25 mouse cellular contexts compared by ENCODE assay signal in genomic region chr11:113736848-113737552, GRCm38 (mm10). TPM values are rescaled to one million over a fixed set of nuclear protein-coding genes. Genes with fewer than 3 reads are reported as not detected.
DNase-seq lines count a peak whose midpoint lies in the region; ATAC-seq and TF ChIP-seq lines count a peak whose summit lies in the region.
"Had no signal": no experiment of that assay in that cellular context is flagged by ENCODE, and none has a peak within 500 bp of the region (broad histone marks: within the 10 kb centered on the region; RNA-seq: fewer than 3 reads in every experiment).

No protein-coding gene starts in this region.

- TF ChIP-seq CTCF in layer of hippocampus, adult 2 months (conservative IDR thresholded peaks at IDR 0.05), result no peak
- no peak for TF ChIP-seq CTCF in MEL (IDR thresholded peaks at IDR 0.05 in 2 of 3, conservative IDR thresholded peaks at IDR 0.05 in 1 of 3; ENCODE audit: control insufficient read depth in 1 of 3, insufficient read depth in 1 of 3, low read depth in 2 of 3, low read length in 3 of 3, poor library complexity in 1 of 3, severe bottlenecking in 1 of 3)

- H3K4me3 ChIP-seq in layer of hippocampus, adult 2 months, result no peak overlapping the region
- no peak overlapping the region for H3K4me3 ChIP-seq in MEL (ENCODE audit: control insufficient read depth in 1 of 2, insufficient read depth in 1 of 2, low read depth in 2 of 2, low read length in 2 of 2)
- no peak overlapping the region for H3K4me3 ChIP-seq in liver, embryonic 16.5 days (ENCODE audit: low read depth, low read length)
- H3K4me3 ChIP-seq: embryonic facial prominence, embryonic 12.5 days; heart, embryonic 10.5 days; hindbrain, embryonic 12.5 days; midbrain, embryonic 15.5 days; neural tube, embryonic 13.5 days had no signal

- ATAC-seq in liver, embryonic 16.5 days (ENCODE audit: low read depth), result 0 out of 2 replicates have a peak, but pooled peaks have one; percentile 27
- ATAC-seq: forebrain, postnatal 0 days; midbrain, embryonic 15.5 days had no signal

- peaks cover 30% of the 10 kb centered on the region for H3K79me2 ChIP-seq in MEL (ENCODE audit: control insufficient read depth, insufficient read depth, low read length, poor library complexity)

- no peak for TF ChIP-seq RAD21 in MEL (IDR thresholded peaks at IDR 0.05; ENCODE audit: low read depth, low read length)

- H3K4me1 ChIP-seq in MEL (ENCODE audit: control insufficient read depth in 1 of 2, insufficient read depth in 2 of 2, low read length in 2 of 2), result peaks cover 0 to 27% of the 10 kb centered on the region in 2 experiments; a peak in 3 of 4 replicates
- H3K4me1 ChIP-seq in liver, embryonic 16.5 days (ENCODE audit: control insufficient read depth, low read depth, low read length), result peaks cover 62% of the 10 kb centered on the region

- no peak overlapping the region for H3K4me2 ChIP-seq in liver, embryonic 16.5 days (ENCODE audit: low read depth, low read length)
- H3K4me2 ChIP-seq: embryonic facial prominence, embryonic 12.5 days; hindbrain, embryonic 12.5 days; midbrain, embryonic 15.5 days; neural tube, embryonic 13.5 days had no signal

- H3K36me3 ChIP-seq in MEL (ENCODE audit: control insufficient read depth in 1 of 2, insufficient read depth in 2 of 2, low read length in 2 of 2), result peaks cover 7 to 13% of the 10 kb centered on the region in 2 experiments; a peak in 3 of 4 replicates
- H3K36me3 ChIP-seq in liver, embryonic 16.5 days (ENCODE audit: control insufficient read depth, insufficient read depth), result no peaks in the 10 kb centered on the region; the same call in 1 of the 2 replicates
- H3K36me3 ChIP-seq: midbrain, embryonic 15.5 days had no signal

- no peaks in the 10 kb centered on the region for H3K27me3 ChIP-seq in MEL (ENCODE audit: control insufficient read depth in 1 of 2, insufficient read depth in 2 of 2, low read length in 2 of 2)
- H3K27me3 ChIP-seq in liver, embryonic 16.5 days (ENCODE audit: control insufficient read depth, insufficient read depth, low read depth, low read length), result no peaks in the 10 kb centered on the region
- H3K27me3 ChIP-seq: embryonic facial prominence, embryonic 12.5 days; hindbrain, embryonic 12.5 days; midbrain, embryonic 15.5 days; neural tube, embryonic 13.5 days had no signal

- no peak for TF ChIP-seq EP300 in MEL (IDR thresholded peaks at IDR 0.05; ENCODE audit: low read depth in 1 of 2, low read length in 2 of 2)

- peak overlapping the region; percentile 28; the same call in 1 of the 2 replicates for H3K27ac ChIP-seq in layer of hippocampus, adult 2 months
- H3K27ac ChIP-seq in MEL (ENCODE audit: control insufficient read depth, low read depth, low read length), result no peak overlapping the region
- no peak overlapping the region for H3K27ac ChIP-seq in liver, embryonic 16.5 days (ENCODE audit: low read length)
- H3K27ac ChIP-seq: embryonic facial prominence, embryonic 12.5 days; heart, embryonic 10.5 days; hindbrain, embryonic 12.5 days; midbrain, embryonic 15.5 days; neural tube, embryonic 13.5 days had no signal

- no peak for DNase-seq in layer of hippocampus, adult 2 months (ENCODE audit: low spot score in 2 of 2)
- no peak for DNase-seq in layer of hippocampus, adult 9-10 months (ENCODE audit: low spot score)
- DNase-seq in 3T3-L1 (ENCODE audit: low read depth, low spot score), result peak; percentile 47
- DNase-seq in MEL (ENCODE audit: low read depth, low spot score), result no peak
- DNase-seq in layer of hippocampus, postnatal 36 days, result no peak
- DNase-seq in MN1 (ENCODE audit: low spot score), result no peak
- DNase-seq: adrenal gland, postnatal 25 days; cerebellum, adult 11 months; cerebellum, adult 9-11 months; forebrain, postnatal 0 days; heart, postnatal 10 days; kidney, adult 18-20 months; kidney, postnatal 10 days; right cerebral cortex, postnatal 4 days; thymus, postnatal 14 days had no signal

- TF ChIP-seq POLR2A in MEL (IDR thresholded peaks at IDR 0.05; ENCODE audit: control insufficient read depth in 1 of 2, insufficient read depth in 1 of 2, low read depth in 1 of 2, low read length in 2 of 2, poor library complexity in 1 of 2), result no peak

- H3K9ac ChIP-seq in MEL (ENCODE audit: control insufficient read depth, low read depth, low read length, poor library complexity, severe bottlenecking), result no peak overlapping the region
- H3K9ac ChIP-seq in liver, embryonic 16.5 days (ENCODE audit: low read depth, low read length), result no peak overlapping the region
- H3K9ac ChIP-seq: embryonic facial prominence, embryonic 12.5 days; forebrain, postnatal 0 days; hindbrain, embryonic 12.5 days; midbrain, embryonic 15.5 days; neural tube, embryonic 13.5 days had no signal

- H3K9me3 ChIP-seq in MEL (replicated peaks; ENCODE audit: insufficient read depth, low read length), result no peaks in the 10 kb centered on the region
- H3K9me3 ChIP-seq in liver, embryonic 16.5 days (replicated peaks; ENCODE audit: control insufficient read depth, low read length), result no peaks in the 10 kb centered on the region
- H3K9me3 ChIP-seq: embryonic facial prominence, embryonic 12.5 days; heart, embryonic 10.5 days; hindbrain, embryonic 12.5 days; midbrain, embryonic 15.5 days; neural tube, embryonic 13.5 days had no signal

- WGBS in liver, embryonic 16.5 days (ENCODE audit: insufficient replicate concordance), result 78% methylated on average over 11 of the region's 11 CpGs

TF ChIP-seq in MEL, 35 proteins besides CTCF, POLR2A, EP300 and RAD21:
- TF ChIP-seq MYC (IDR thresholded peaks at IDR 0.05; ENCODE audit: low read depth, low read length) (no peak), TAL1 (IDR thresholded peaks at IDR 0.05; ENCODE audit: low read length) (no peak), NRF1 (IDR thresholded peaks at IDR 0.05; ENCODE audit: insufficient read depth, low read depth, low read length, poor library complexity, severe bottlenecking) (no peak), JUND (IDR thresholded peaks at IDR 0.05; ENCODE audit: low read depth, low read length) (no peak), E2F4 (IDR thresholded peaks at IDR 0.05; ENCODE audit: borderline replicate concordance, low read depth, low read length) (no peak), MXI1 (IDR thresholded peaks at IDR 0.05; ENCODE audit: low read depth, low read length) (0 out of 2 replicates have a peak, but pooled peaks have one; percentile 22), CHD2 (IDR thresholded peaks at IDR 0.05; ENCODE audit: low read length) (no peak)

RNA-seq across cellular contexts. Expression of gene Cdc42ep4, which starts 14.7 kb away (rescaled TPM):
- total RNA-seq in layer of hippocampus, adult 2 months (2021), result 10 to 100 TPM; 30.5 to 35.2 TPM
- 25.3 and 27.7 TPM in 2 replicates for total RNA-seq in MEL (2012; rRNA removed)
- 10 to 100 TPM in 1 of 2 experiments, not detected in 1; 39.0 TPM for polyA plus RNA-seq in MEL (2012; ENCODE audit: insufficient read depth in 1 of 2, insufficient read length in 2 of 2, low read depth in 1 of 2, low replicate concordance in 2 of 2, missing spikeins in 1 of 2)
- 16.7 and 18.4 TPM in 2 replicates for polyA plus RNA-seq in liver, embryonic 16.5 days (2015; fragmentation: Nextera tagmentation; extraction: Ambion mirVana)
- total RNA-seq in layer of hippocampus, postnatal 36 days (2021), result 10 to 100 TPM; 34.5 to 38.0 TPM

RNA-seq across cellular contexts. Expression of gene Cpsf4l, which starts 27.2 kb away (rescaled TPM):
- total RNA-seq in layer of hippocampus, adult 2 months (2021), result not detected
- not detected in 2 replicates for total RNA-seq in MEL (2012; rRNA removed)
- polyA plus RNA-seq in MEL (2012; ENCODE audit: insufficient read depth in 1 of 2, insufficient read length in 2 of 2, low read depth in 1 of 2, low replicate concordance in 2 of 2, missing spikeins in 1 of 2), result under 1 TPM in 1 of 2 experiments, not detected in 1; 0.70 TPM
- polyA plus RNA-seq in liver, embryonic 16.5 days (2015; fragmentation: Nextera tagmentation; extraction: Ambion mirVana), result 0.18 TPM in 1 of 2 replicates, not detected in the other
- not detected for total RNA-seq in layer of hippocampus, postnatal 36 days (2021)
- total RNA-seq: common myeloid progenitor, adult 5-6 weeks; forebrain, postnatal 0 days; gastrocnemius, postnatal 4 days; heart, postnatal 10 days; left cerebral cortex, postnatal 10 days; megakaryocyte-erythroid progenitor cell, adult 5-6 weeks had no signal

RNA-seq across cellular contexts. Expression of gene D11Wsu47e, which starts 52.8 kb away (rescaled TPM):
- 10 to 100 TPM; 13.2 to 16.2 TPM for total RNA-seq in layer of hippocampus, adult 2 months (2021)
- total RNA-seq in MEL (2012; rRNA removed), result 32.5 and 40.6 TPM in 2 replicates
- 10 to 100 TPM in 1 of 2 experiments, not detected in 1; 25.0 TPM for polyA plus RNA-seq in MEL (2012; ENCODE audit: insufficient read depth in 1 of 2, insufficient read length in 2 of 2, low read depth in 1 of 2, low replicate concordance in 2 of 2, missing spikeins in 1 of 2)
- 7.6 and 7.8 TPM in 2 replicates for polyA plus RNA-seq in liver, embryonic 16.5 days (2015; fragmentation: Nextera tagmentation; extraction: Ambion mirVana)
- 10 to 100 TPM; 15.0 to 17.3 TPM for total RNA-seq in layer of hippocampus, postnatal 36 days (2021)

RNA-seq across cellular contexts. Expression of gene Fam104a, which starts 53.0 kb away (rescaled TPM):
- total RNA-seq in layer of hippocampus, adult 2 months (2021), result 10 to 100 TPM; 26.4 to 29.1 TPM
- 34.6 and 38.1 TPM in 2 replicates for total RNA-seq in MEL (2012; rRNA removed)
- 10 to 100 TPM in 1 of 2 experiments, not detected in 1; 33.6 TPM for polyA plus RNA-seq in MEL (2012; ENCODE audit: insufficient read depth in 1 of 2, insufficient read length in 2 of 2, low read depth in 1 of 2, low replicate concordance in 2 of 2, missing spikeins in 1 of 2)
- 38.9 and 39.2 TPM in 2 replicates for polyA plus RNA-seq in liver, embryonic 16.5 days (2015; fragmentation: Nextera tagmentation; extraction: Ambion mirVana)
- total RNA-seq in layer of hippocampus, postnatal 36 days (2021), result 10 to 100 TPM; 26.5 to 26.6 TPM
